Mouse (Mus musculus): ENCODE results near the gene Caprin1. TPM values are rescaled to one million over a fixed set of nuclear protein-coding genes. Genes with fewer than 3 reads are reported as not detected.

Caprin1 gene
- total and polyA plus RNA-seq, 2 experiments: 97.3 to 170 TPM

DNA sequence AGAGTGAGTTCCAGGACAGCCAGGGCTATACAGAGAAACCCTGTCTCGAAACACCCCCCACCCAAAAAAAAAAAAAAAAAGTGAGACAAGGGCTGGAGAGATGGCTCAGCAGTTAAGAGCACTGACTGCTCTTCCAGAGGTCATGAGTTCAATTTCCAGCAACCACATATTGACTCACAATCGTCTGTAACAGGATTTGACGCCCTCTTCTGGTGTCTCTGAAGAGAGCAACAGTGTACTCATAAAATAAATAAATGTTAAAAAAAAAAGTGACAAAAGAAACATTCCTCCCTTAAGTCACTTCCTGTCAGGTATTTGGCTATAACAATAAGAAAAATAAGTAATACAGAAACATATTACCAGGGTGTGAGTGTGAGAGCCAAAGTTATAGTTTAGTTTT is 41.0 kb upstream of the Caprin1 start:
- 43% methylated on average over 3 of the region's 3 CpGs for WGBS
- Histone ChIP-seq H3K27me3 (ENCODE audit: control insufficient read depth, insufficient read depth, low read length) (no peaks in the 10 kb centered on the region), H3K27ac (replicated peaks; ENCODE audit: insufficient read depth, low read depth, low read length) (no peak overlapping the region), H3K4me3 (ENCODE audit: insufficient read depth, low read depth, low read length) (no peak overlapping the region), H3K79me2 (ENCODE audit: control insufficient read depth, insufficient read depth, low read length) (no peaks in the 10 kb centered on the region), H3K9ac (ENCODE audit: low read depth, low read length) (no peak overlapping the region), H3K4me1 (ENCODE audit: control insufficient read depth, insufficient read depth, low read length) (no peaks in the 10 kb centered on the region), H3K36me3 (ENCODE audit: control insufficient read depth, insufficient read depth, low read length) (no peaks in the 10 kb centered on the region)
- TF ChIP-seq POLR2A (IDR thresholded peaks at IDR 0.05; ENCODE audit: extremely low read depth, insufficient read depth, low read length) (no peak), CTCF (IDR thresholded peaks at IDR 0.05; ENCODE audit: low read depth, low read length) (no peak)
- peak; percentile 54 for DNase-seq (ENCODE audit: extremely low read depth, low read depth, low spot score)

DNA sequence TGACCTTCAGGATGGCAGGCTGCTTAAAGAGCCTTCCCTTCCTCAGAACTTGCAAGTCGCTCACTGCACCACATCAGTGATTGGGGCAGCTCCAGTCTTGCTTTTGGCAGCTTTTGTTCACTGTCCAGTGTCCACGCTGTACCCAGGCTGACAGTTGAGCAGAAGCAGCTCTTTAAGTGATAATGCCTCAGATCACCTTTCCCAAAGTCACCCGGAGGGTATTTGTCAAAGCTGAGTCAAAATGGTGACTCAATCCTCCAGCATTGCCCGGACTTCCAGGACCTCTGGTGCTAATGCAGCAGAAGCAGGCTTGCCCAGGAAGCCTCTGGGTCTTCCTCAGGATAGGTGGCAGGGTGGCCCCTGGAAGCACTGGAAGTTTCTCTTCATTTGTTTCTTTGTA is 39.7 kb upstream of the Caprin1 start:
- Histone ChIP-seq H3K27ac (replicated peaks; ENCODE audit: insufficient read depth, low read depth, low read length) (no peak overlapping the region), H3K27me3 (ENCODE audit: control insufficient read depth, insufficient read depth, low read length) (no peaks in the 10 kb centered on the region), H3K79me2 (ENCODE audit: control insufficient read depth, insufficient read depth, low read length) (no peaks in the 10 kb centered on the region), H3K36me3 (ENCODE audit: control insufficient read depth, insufficient read depth, low read length) (no peaks in the 10 kb centered on the region), H3K9ac (ENCODE audit: low read depth, low read length) (no peak overlapping the region), H3K4me3 (ENCODE audit: insufficient read depth, low read depth, low read length) (no peak overlapping the region), H3K4me1 (ENCODE audit: control insufficient read depth, insufficient read depth, low read length) (peaks cover 2% of the 10 kb centered on the region; the same call in 1 of the 2 replicates)
- TF ChIP-seq POLR2A (IDR thresholded peaks at IDR 0.05; ENCODE audit: extremely low read depth, insufficient read depth, low read length) (no peak), CTCF (IDR thresholded peaks at IDR 0.05; ENCODE audit: low read depth, low read length) (no peak)
- no peak for DNase-seq (ENCODE audit: extremely low read depth, low read depth, low spot score)
- WGBS: 84% methylated on average over 4 of the region's 4 CpGs

DNA sequence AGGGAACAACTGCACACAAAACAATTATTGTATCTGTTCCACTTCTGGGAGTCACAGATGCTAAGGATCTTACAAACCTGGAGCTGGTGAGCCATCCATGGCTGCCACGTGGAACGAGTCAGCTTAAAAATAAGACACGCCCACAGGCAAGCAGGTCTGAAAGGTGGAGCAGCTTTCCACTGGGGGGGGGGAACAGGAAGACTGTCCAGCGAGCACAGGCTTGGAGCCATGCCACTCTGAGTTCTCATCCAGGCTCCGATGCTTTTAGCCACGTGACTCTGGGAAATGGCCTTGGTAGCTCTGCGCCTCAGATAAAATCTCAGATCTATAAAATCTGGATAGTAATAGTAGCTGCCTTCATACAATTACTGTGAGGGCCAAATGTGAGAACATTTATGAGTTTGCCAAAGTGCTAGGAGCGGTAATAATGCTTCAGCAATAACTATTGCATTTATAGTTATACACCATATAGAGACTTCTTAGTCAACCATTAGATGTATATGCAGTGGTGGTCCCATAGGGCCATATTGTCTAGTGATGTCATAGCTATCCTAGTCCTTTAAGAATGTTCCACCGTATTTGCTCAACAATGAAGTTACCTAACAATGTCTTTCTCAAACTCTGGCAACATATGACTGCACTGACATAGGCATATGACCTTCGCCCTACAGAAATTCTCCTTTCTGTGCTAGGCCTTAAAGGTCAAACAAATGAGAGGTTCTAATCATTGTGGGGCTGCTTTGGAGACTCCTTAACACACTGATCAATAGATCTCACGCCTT is 38.4 kb upstream of the Caprin1 start:
- DNase-seq (ENCODE audit: extremely low read depth, low read depth, low spot score): peak; percentile 51

DNA sequence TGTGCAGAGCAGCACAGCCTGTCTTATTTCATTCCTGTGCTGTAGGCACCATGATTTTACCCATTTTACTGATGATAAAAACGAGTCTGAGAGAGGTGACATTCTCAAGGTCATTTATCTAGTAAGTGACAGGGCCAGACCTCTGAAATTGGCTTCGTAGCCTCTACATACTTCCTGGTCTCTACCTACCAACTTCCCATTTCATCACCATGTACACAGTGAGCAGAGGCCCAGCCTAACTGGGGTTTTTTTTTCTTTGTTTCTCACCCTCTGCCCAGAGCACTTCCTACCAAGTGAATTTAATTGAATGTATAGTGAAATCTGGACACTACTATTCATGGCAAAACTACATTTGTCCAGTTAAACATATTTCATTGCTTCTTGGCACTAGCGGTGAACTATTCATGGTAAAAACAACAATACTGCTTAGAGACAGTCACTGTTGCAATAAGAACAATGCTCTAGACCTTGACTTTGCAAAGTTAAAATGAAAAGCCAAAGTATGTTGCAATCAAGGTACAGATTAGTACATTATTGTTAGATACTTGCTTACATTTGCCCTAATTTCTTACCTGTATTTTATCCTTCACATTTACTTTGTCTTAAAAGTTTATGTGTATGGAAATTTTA is 36.5 kb upstream of the Caprin1 start:
- Histone ChIP-seq H3K27ac (replicated peaks; ENCODE audit: insufficient read depth, low read depth, low read length) (no peak overlapping the region), H3K36me3 (ENCODE audit: control insufficient read depth, insufficient read depth, low read length) (no peaks in the 10 kb centered on the region), H3K79me2 (ENCODE audit: control insufficient read depth, insufficient read depth, low read length) (no peaks in the 10 kb centered on the region), H3K27me3 (ENCODE audit: control insufficient read depth, insufficient read depth, low read length) (no peaks in the 10 kb centered on the region), H3K9ac (ENCODE audit: low read depth, low read length) (no peak overlapping the region), H3K4me1 (ENCODE audit: control insufficient read depth, insufficient read depth, low read length) (peaks cover 2% of the 10 kb centered on the region; the same call in 1 of the 2 replicates), H3K4me3 (ENCODE audit: insufficient read depth, low read depth, low read length) (no peak overlapping the region)
- 41% methylated on average over 3 of the region's 3 CpGs for WGBS
- TF ChIP-seq POLR2A (IDR thresholded peaks at IDR 0.05; ENCODE audit: extremely low read depth, insufficient read depth, low read length) (no peak), CTCF (IDR thresholded peaks at IDR 0.05; ENCODE audit: low read depth, low read length) (no peak)
- peak; percentile 83 for DNase-seq (ENCODE audit: extremely low read depth, low read depth, low spot score)

More for the DNA sequence above, 38.4 kb upstream of the Caprin1 start:
- Histone ChIP-seq H3K9ac (ENCODE audit: low read depth, low read length) (no peak overlapping the region), H3K36me3 (ENCODE audit: control insufficient read depth, insufficient read depth, low read length) (no peaks in the 10 kb centered on the region), H3K79me2 (ENCODE audit: control insufficient read depth, insufficient read depth, low read length) (no peaks in the 10 kb centered on the region), H3K4me1 (ENCODE audit: control insufficient read depth, insufficient read depth, low read length) (peaks cover 2% of the 10 kb centered on the region; the same call in 1 of the 2 replicates), H3K27me3 (ENCODE audit: control insufficient read depth, insufficient read depth, low read length) (no peaks in the 10 kb centered on the region), H3K27ac (replicated peaks; ENCODE audit: insufficient read depth, low read depth, low read length) (no peak overlapping the region), H3K4me3 (ENCODE audit: insufficient read depth, low read depth, low read length) (no peak overlapping the region)
- TF ChIP-seq CTCF (IDR thresholded peaks at IDR 0.05; ENCODE audit: low read depth, low read length): no peak
- no peak for TF ChIP-seq POLR2A (IDR thresholded peaks at IDR 0.05; ENCODE audit: extremely low read depth, insufficient read depth, low read length)
- 62% methylated on average over 11 of the region's 11 CpGs for WGBS

DNA sequence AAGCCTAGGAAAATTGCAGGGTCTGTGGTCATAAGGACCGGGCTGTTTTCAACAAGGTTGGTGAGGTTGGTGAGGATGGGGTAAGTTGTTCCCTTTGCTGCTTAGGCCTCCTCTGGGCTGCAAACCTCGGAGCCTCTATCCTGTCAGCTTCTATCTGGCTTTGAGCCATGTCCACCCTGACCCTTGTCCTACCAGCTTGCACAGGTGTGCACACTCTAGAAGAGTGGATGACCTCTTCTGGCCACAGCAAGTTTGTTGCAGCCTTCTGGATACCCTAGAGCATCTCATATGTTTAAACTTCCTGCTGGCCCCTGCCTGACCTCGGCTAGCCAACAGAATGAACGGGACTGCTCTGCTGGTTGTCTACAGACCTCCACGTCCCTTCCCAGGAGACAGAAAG is 35.5 kb upstream of the Caprin1 start:
- no peak overlapping the region for H3K9ac ChIP-seq (ENCODE audit: low read depth, low read length)
- TF ChIP-seq CTCF (IDR thresholded peaks at IDR 0.05; ENCODE audit: low read depth, low read length) (no peak), POLR2A (IDR thresholded peaks at IDR 0.05; ENCODE audit: extremely low read depth, insufficient read depth, low read length) (no peak)
- no peaks in the 10 kb centered on the region for H3K79me2 ChIP-seq (ENCODE audit: control insufficient read depth, insufficient read depth, low read length)
- H3K4me3 ChIP-seq (ENCODE audit: insufficient read depth, low read depth, low read length): no peak overlapping the region
- 17% methylated on average over 5 of the region's 5 CpGs for WGBS
- peak; percentile 88 for DNase-seq (ENCODE audit: extremely low read depth, low read depth, low spot score)
- peaks cover 2% of the 10 kb centered on the region; the same call in 1 of the 2 replicates for H3K4me1 ChIP-seq (ENCODE audit: control insufficient read depth, insufficient read depth, low read length)
- no peaks in the 10 kb centered on the region for H3K27me3 ChIP-seq (ENCODE audit: control insufficient read depth, insufficient read depth, low read length)
- H3K36me3 ChIP-seq (ENCODE audit: control insufficient read depth, insufficient read depth, low read length): no peaks in the 10 kb centered on the region
- H3K27ac ChIP-seq (replicated peaks; ENCODE audit: insufficient read depth, low read depth, low read length): no peak overlapping the region

DNA sequence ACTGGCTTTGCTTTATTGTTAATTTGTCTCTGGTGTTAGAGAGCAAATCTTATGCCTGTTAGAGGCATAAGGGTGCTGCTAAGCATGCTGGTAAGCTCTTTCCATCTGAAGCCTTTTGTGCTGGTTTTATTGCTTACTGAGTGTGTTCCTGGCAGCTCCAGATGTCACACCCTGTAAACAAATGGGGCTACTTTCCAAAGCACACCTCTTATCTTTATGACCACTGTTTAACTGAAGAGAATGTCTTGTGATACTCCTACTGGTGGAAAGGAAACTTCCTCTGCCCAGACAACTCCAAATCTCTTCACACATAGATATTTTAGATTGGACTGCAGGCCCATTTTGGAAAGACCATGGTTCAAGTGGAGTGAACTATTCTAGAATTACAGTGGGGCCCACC is 31.5 kb upstream of the Caprin1 start:
- no peaks in the 10 kb centered on the region for H3K79me2 ChIP-seq (ENCODE audit: control insufficient read depth, insufficient read depth, low read length)
- no peak overlapping the region for H3K27ac ChIP-seq (replicated peaks; ENCODE audit: insufficient read depth, low read depth, low read length)
- no peak for TF ChIP-seq CTCF (IDR thresholded peaks at IDR 0.05; ENCODE audit: low read depth, low read length)
- TF ChIP-seq POLR2A (IDR thresholded peaks at IDR 0.05; ENCODE audit: extremely low read depth, insufficient read depth, low read length): no peak
- no peaks in the 10 kb centered on the region for H3K36me3 ChIP-seq (ENCODE audit: control insufficient read depth, insufficient read depth, low read length)
- DNase-seq (ENCODE audit: extremely low read depth, low read depth, low spot score): no peak
- H3K9ac ChIP-seq (ENCODE audit: low read depth, low read length): no peak overlapping the region
- no peak overlapping the region for H3K4me3 ChIP-seq (ENCODE audit: insufficient read depth, low read depth, low read length)
- H3K27me3 ChIP-seq (ENCODE audit: control insufficient read depth, insufficient read depth, low read length): no peaks in the 10 kb centered on the region
- H3K4me1 ChIP-seq (ENCODE audit: control insufficient read depth, insufficient read depth, low read length): peaks cover 5% of the 10 kb centered on the region
